Mouse (Mus musculus) olfactory bulb, adult 2 months (tissue): ENCODE measurements around the gene Alb. TPM values are rescaled to one million over a fixed set of nuclear protein-coding genes. Genes with fewer than 3 reads are reported as not detected.

Source experiments
- H3K27ac ChIP-seq: fragments of 200-500 bp; 2 replicates; pipeline ENCODE4 v1.5.1; 2012; ENCODE audit warnings: low read depth, low read length; ENCODE audit not compliant: insufficient read depth
- H3K4me1 ChIP-seq: fragments of 200-500 bp; 2 replicates; pipeline ENCODE4 v1.6.1; 2012; ENCODE audit warnings: low read length; ENCODE audit not compliant: control insufficient read depth, insufficient read depth
- H3K4me3 ChIP-seq: fragments of 200-500 bp; 2 replicates; pipeline ENCODE4 v1.5.1; 2012; ENCODE audit warnings: mild to moderate bottlenecking, low read depth, low read length, moderate library complexity; ENCODE audit not compliant: insufficient read depth
- CTCF ChIP-seq: fragments of 200-500 bp; IDR thresholded peaks from 2 replicates; pipeline ENCODE4 v1.5.1; 2012; ENCODE audit warnings: low read depth, mild to moderate bottlenecking, low read length, moderate library complexity; ENCODE audit not compliant: insufficient read depth
- POLR2A ChIP-seq: fragments of 200-500 bp; IDR thresholded peaks from 2 replicates; pipeline ENCODE4 v1.6.1; 2012; ENCODE audit warnings: mild to moderate bottlenecking, low read depth, low read length, moderate library complexity; ENCODE audit not compliant: insufficient read depth
- WGBS: fragments of 180-500 bp; shearing (Covaris S2); methylation state at CpG from one replicate; pipeline ENCODE4 v1.1.7; 2018; 5-methylcytosine and 5-hydroxymethylcytosine counted together
- polyA plus RNA-seq: library from polyadenylated mRNA; stranded (reverse); fragments of >200 nt; gene quantifications from 2 replicates; pipeline ENCODE4 v1.2.4, GENCODE M21; 2012; ENCODE audit warnings: low replicate concordance; ENCODE audit not compliant: missing spikeins, insufficient read depth, insufficient read length

The Alb gene
- polyA plus RNA-seq, 1 experiment, result not detected

- Histone ChIP-seq H3K27ac (no peak overlapping the region), H3K4me1 (no peaks in the 10 kb centered on the region), H3K4me3 (no peak overlapping the region)
- TF ChIP-seq POLR2A (no peak), CTCF (no peak)
- WGBS, result 96% methylated on average over 7 of the region's 7 CpGs
These were observed 24.9 kb downstream of the Alb start for GRCm38 (mm10) chr5:90485597-90485996.

GRCm38 (mm10) chr5:90488323-90488722 is 27.6 kb downstream of the Alb start:
- H3K27ac ChIP-seq, result no peak overlapping the region
- WGBS, result 90% methylated on average over 7 of the region's 7 CpGs
- H3K4me1 ChIP-seq, result no peaks in the 10 kb centered on the region
- H3K4me3 ChIP-seq, result no peak overlapping the region
- TF ChIP-seq CTCF (no peak), POLR2A (no peak)

- Histone ChIP-seq H3K27ac (no peak within 1 kb of the TSS), H3K4me1 (no peaks in the 10 kb centered on the region), H3K4me3 (no peak within 1 kb of the TSS)
- WGBS, result 88% methylated on average over 7 of the region's 7 CpGs
- TF ChIP-seq CTCF (no peak), POLR2A (no peak)
These were observed 29.8 kb downstream of the Alb start, which contains the start of gene Afp for GRCm38 (mm10) chr5:90490518-90490917. TSS of gene Afp (plus strand) at chr5:90490737.

- H3K27ac ChIP-seq, result no peak overlapping the region
- no peak overlapping the region for H3K4me3 ChIP-seq
- WGBS, result 81% methylated on average over 9 of the region's 9 CpGs
- no peak for TF ChIP-seq POLR2A
- no peak for TF ChIP-seq CTCF
- no peaks in the 10 kb centered on the region for H3K4me1 ChIP-seq
These were observed 31.7 kb downstream of the Alb start for GRCm38 (mm10) chr5:90492440-90492839.

- TF ChIP-seq CTCF, result no peak
- TF ChIP-seq POLR2A, result no peak
- Histone ChIP-seq H3K4me1 (peaks cover 3% of the 10 kb centered on the region; the same call in 1 of the 2 replicates), H3K27ac (no peak overlapping the region), H3K4me3 (no peak overlapping the region)
- 93% methylated on average over 4 of the region's 4 CpGs for WGBS
These were observed 33.6 kb downstream of the Alb start for GRCm38 (mm10) chr5:90494308-90494707.

- Histone ChIP-seq H3K4me1 (peaks cover 3% of the 10 kb centered on the region; the same call in 1 of the 2 replicates), H3K4me3 (no peak overlapping the region), H3K27ac (no peak overlapping the region)
- TF ChIP-seq POLR2A (no peak), CTCF (no peak)
- WGBS, result 46% methylated on average over 7 of the region's 7 CpGs
These were observed 38.8 kb downstream of the Alb start for GRCm38 (mm10) chr5:90499509-90499908.

GRCm38 (mm10) chr5:90500714-90501113 is 40.0 kb downstream of the Alb start:
- Histone ChIP-seq H3K4me1 (peaks cover 5% of the 10 kb centered on the region; the same call in 1 of the 2 replicates), H3K27ac (no peak overlapping the region), H3K4me3 (no peak overlapping the region)
- TF ChIP-seq POLR2A (no peak), CTCF (0 out of 2 replicates have a peak, but pooled peaks have one; percentile 28)
- 7% methylated on average over 6 of the region's 6 CpGs for WGBS

- Histone ChIP-seq H3K27ac (no peak overlapping the region), H3K4me3 (no peak overlapping the region), H3K4me1 (peaks cover 5% of the 10 kb centered on the region; the same call in 1 of the 2 replicates)
- WGBS, result 86% methylated on average over 5 of the region's 5 CpGs
- TF ChIP-seq POLR2A (no peak), CTCF (no peak)
These were observed 41.1 kb downstream of the Alb start for GRCm38 (mm10) chr5:90501752-90502151.

- TF ChIP-seq POLR2A (no peak), CTCF (no peak)
- Histone ChIP-seq H3K4me3 (no peak overlapping the region), H3K4me1 (peaks cover 3% of the 10 kb centered on the region; the same call in 1 of the 2 replicates), H3K27ac (no peak overlapping the region)
- 81% methylated on average over 11 of the region's 11 CpGs for WGBS
These were observed 44.0 kb downstream of the Alb start for GRCm38 (mm10) chr5:90504742-90505141.

GRCm38 (mm10) chr5:90506507-90506906 is 45.8 kb downstream of the Alb start:
- TF ChIP-seq CTCF (no peak), POLR2A (no peak)
- H3K4me1 ChIP-seq, result peaks cover 3% of the 10 kb centered on the region; the same call in 1 of the 2 replicates
- WGBS, result 82% methylated on average over 2 of the region's 2 CpGs
- no peak overlapping the region for H3K27ac ChIP-seq
- no peak overlapping the region for H3K4me3 ChIP-seq
